Mouse (Mus musculus): ENCODE results near the gene Epha4.

- TF ChIP-seq POLR2A (IDR thresholded peaks at IDR 0.05; ENCODE audit: control insufficient read depth, extremely low read depth, insufficient read depth, low read length, poor library complexity) (no peak), CTCF (IDR thresholded peaks at IDR 0.05; ENCODE audit: borderline replicate concordance, control insufficient read depth, extremely low read depth, insufficient read depth, low read length, poor library complexity) (no peak)
Measured at GRCm38 (mm10) chr1:77446438-77446837, 68.5 kb downstream of the Epha4 start.
